9 mouse cellular contexts compared by ENCODE assay signal in genomic region chr1:149960251-149960650, GRCm38 (mm10). TPM values are rescaled to one million over a fixed set of nuclear protein-coding genes. Genes with fewer than 3 reads are reported as not detected.
A peak's percentile ranks its signal among the peaks of the same experiment; 100 is the strongest.
DNase-seq lines count a peak whose midpoint lies in the region; ATAC-seq and TF ChIP-seq lines count a peak whose summit lies in the region.
"Had no signal": no experiment of that assay in that cellular context is flagged by ENCODE, and none has a peak within 500 bp of the region (broad histone marks: within the 10 kb centered on the region; RNA-seq: fewer than 3 reads in every experiment).

No protein-coding gene starts in this region.

- H3K27me3 ChIP-seq in heart, embryonic 16.5 days (ENCODE audit: control insufficient read depth, insufficient read depth, low read length), result no peaks in the 10 kb centered on the region
- H3K27me3 ChIP-seq in limb, embryonic 15.5 days, result no peaks in the 10 kb centered on the region
- H3K27me3 ChIP-seq in midbrain, embryonic 15.5 days (replicated peaks), result no peaks in the 10 kb centered on the region

- H3K4me2 ChIP-seq in heart, embryonic 16.5 days (ENCODE audit: low read depth, low read length), result peak overlapping the region; percentile 88
- peak overlapping the region; percentile 69 for H3K4me2 ChIP-seq in limb, embryonic 15.5 days
- H3K4me2 ChIP-seq in midbrain, embryonic 15.5 days, result no peak overlapping the region

- no peak overlapping the region for H3K27ac ChIP-seq in heart, embryonic 16.5 days (ENCODE audit: low read length)
- H3K27ac ChIP-seq in bone marrow macrophage, adult 2 months (ENCODE audit: insufficient read depth, low read depth, low read length), result peak overlapping the region; percentile 88
- peak overlapping the region; percentile 94; the same call in 1 of the 2 replicates for H3K27ac ChIP-seq in limb, embryonic 15.5 days
- no peak overlapping the region for H3K27ac ChIP-seq in left cerebral cortex, adult 2 months
- H3K27ac ChIP-seq in midbrain, embryonic 15.5 days, result no peak overlapping the region

- intact Hi-C loops in heart, postnatal 36 days (cut with DNase I), result no loop called here
- intact Hi-C loops in left cerebral cortex, adult 2 months (cut with DNase I), result loop anchor here (5.0 kb wide), 1 partner anchor 103 kb away; no protein-coding TSS in a partner anchor

- H3K9ac ChIP-seq in heart, embryonic 16.5 days (ENCODE audit: low read length), result no peak overlapping the region
- H3K9ac ChIP-seq in limb, embryonic 15.5 days, result no peak overlapping the region
- no peak overlapping the region for H3K9ac ChIP-seq in midbrain, embryonic 15.5 days

- peaks cover 8% of the 10 kb centered on the region for H3K4me1 ChIP-seq in heart, embryonic 16.5 days (ENCODE audit: control insufficient read depth, insufficient read depth, low read length)
- H3K4me1 ChIP-seq in bone marrow macrophage, adult 2 months (ENCODE audit: control insufficient read depth, insufficient read depth, low read length), result peaks cover 24% of the 10 kb centered on the region
- no peaks in the 10 kb centered on the region for H3K4me1 ChIP-seq in limb, embryonic 15.5 days
- 0 out of 2 replicates have a peak, but pooled peaks cover 4% of the 10 kb centered on the region for H3K4me1 ChIP-seq in midbrain, embryonic 15.5 days

- H3K4me3 ChIP-seq in heart, embryonic 16.5 days (ENCODE audit: low read length), result peak overlapping the region; percentile 71
- H3K4me3 ChIP-seq in bone marrow macrophage, adult 2 months (ENCODE audit: insufficient read depth, low read length), result peak overlapping the region; percentile 62
- H3K4me3 ChIP-seq in limb, embryonic 15.5 days, result peak overlapping the region; percentile 55
- H3K4me3 ChIP-seq in left cerebral cortex, adult 2 months, result no peak overlapping the region; the same call in 1 of the 2 replicates
- no peak overlapping the region for H3K4me3 ChIP-seq in midbrain, embryonic 15.5 days

- no peaks in the 10 kb centered on the region for H3K9me3 ChIP-seq in heart, embryonic 16.5 days (replicated peaks; ENCODE audit: control insufficient read depth, low read length)
- H3K9me3 ChIP-seq in limb, embryonic 15.5 days, result no peaks in the 10 kb centered on the region
- no peaks in the 10 kb centered on the region for H3K9me3 ChIP-seq in midbrain, embryonic 15.5 days

- ATAC-seq in heart, embryonic 16.5 days (replicated peaks; ENCODE audit: extremely low read depth, insufficient read depth, low FRiP score), result no peak
- no peak for ATAC-seq in limb, embryonic 15.5 days (ENCODE audit: insufficient number of reproducible peaks, low FRiP score, low TSS enrichment, low read depth)
- no peak for ATAC-seq in midbrain, embryonic 15.5 days (replicated peaks)

- H3K36me3 ChIP-seq in heart, embryonic 16.5 days (ENCODE audit: control insufficient read depth, insufficient read depth), result no peaks in the 10 kb centered on the region
- no peaks in the 10 kb centered on the region for H3K36me3 ChIP-seq in limb, embryonic 15.5 days
- no peaks in the 10 kb centered on the region for H3K36me3 ChIP-seq in midbrain, embryonic 15.5 days (replicated peaks)

- TF ChIP-seq POLR2A in bone marrow macrophage, adult 2 months (IDR thresholded peaks at IDR 0.05; ENCODE audit: borderline replicate concordance, low read depth, low read length), result no peak

- no peak for DNase-seq in heart, postnatal 36 days
- peak; percentile 65 for DNase-seq in 416B (ENCODE audit: low read depth)
- no peak for DNase-seq in right cerebral cortex, adult 2 months (ENCODE audit: low spot score in 2 of 2)
- DNase-seq in left cerebral cortex, adult 2 months (ENCODE audit: extremely low spot score in 1 of 2, low spot score in 2 of 2), result no peak
- DNase-seq: cerebellum, adult 8-10 months had no signal

- WGBS in heart, embryonic 16.5 days, result 97% methylated on average over 4 of the region's 4 CpGs
- 93% methylated on average over 4 of the region's 4 CpGs for WGBS in limb, embryonic 15.5 days
- WGBS in midbrain, embryonic 15.5 days, result 91% methylated on average over 4 of the region's 4 CpGs

- no peak for TF ChIP-seq CTCF in bone marrow macrophage, adult 2 months (IDR thresholded peaks at IDR 0.05; ENCODE audit: low read depth, low read length)
- TF ChIP-seq CTCF in left cerebral cortex, adult 2 months (IDR thresholded peaks at IDR 0.05), result no peak

RNA-seq across cellular contexts. Expression of gene Pla2g4a, which starts 0.8 kb away (rescaled TPM):
- 5.6 and 6.9 TPM in 2 replicates for polyA plus RNA-seq in heart, embryonic 16.5 days (2015; fragmentation: Nextera tagmentation; extraction: Ambion mirVana)
- 1 to 10 TPM; 2.5 to 3.6 TPM for total RNA-seq in heart, postnatal 36 days (2021)
- polyA plus RNA-seq in bone marrow macrophage, adult 2 months (2012; ENCODE audit: insufficient read depth, insufficient read length, missing spikeins), result 12.5 and 27.1 TPM in 2 replicates
- polyA plus RNA-seq in limb, embryonic 15.5 days (2015; fragmentation: Nextera tagmentation; extraction: Ambion mirVana), result 17.4 and 19.5 TPM in 2 replicates
- total RNA-seq in left cerebral cortex, adult 2 months (2021), result 1 to 10 TPM; 1.3 to 2.7 TPM
- polyA plus RNA-seq in midbrain, embryonic 15.5 days (2015; fragmentation: Nextera tagmentation; extraction: Ambion mirVana), result 0.74 and 0.96 TPM in 2 replicates

Comparison
In these comparisons a context has a peak if more than half of its experiments do, and no peak if none do; other contexts are left out.
1. H3K27ac ChIP-seq: peak in bone marrow macrophage, adult 2 months (single experiment) and limb, embryonic 15.5 days (single experiment); none in heart, embryonic 16.5 days (single experiment), left cerebral cortex, adult 2 months (single experiment) and midbrain, embryonic 15.5 days (single experiment).
2. H3K4me3 ChIP-seq: peak in heart, embryonic 16.5 days (single experiment), bone marrow macrophage, adult 2 months (single experiment) and limb, embryonic 15.5 days (single experiment); none in left cerebral cortex, adult 2 months (single experiment) and midbrain, embryonic 15.5 days (single experiment).